Mouse (Mus musculus): ENCODE results near the gene Rgr.

DNA sequence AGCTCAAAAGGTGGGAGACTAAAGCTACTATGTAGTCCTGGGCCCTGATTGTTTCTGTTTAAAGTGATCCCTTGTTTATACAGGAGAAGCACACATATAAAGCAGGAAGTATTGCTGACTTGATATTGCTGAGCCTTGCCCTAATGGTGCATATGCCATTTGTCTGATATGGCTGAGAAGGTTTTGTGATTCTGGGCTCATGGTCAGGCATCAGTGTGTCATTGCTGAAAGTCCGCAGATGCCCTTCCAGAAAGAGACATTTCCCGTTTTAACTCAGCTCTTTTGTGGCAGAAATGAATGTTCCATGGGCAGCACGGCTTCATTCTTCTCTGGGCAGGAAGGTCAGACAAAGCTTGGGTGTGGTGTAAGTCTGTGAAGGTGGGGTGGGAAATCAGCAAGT is 63.1 kb downstream of the Rgr start:
- no peak for TF ChIP-seq CTCF (IDR thresholded peaks at IDR 0.05; ENCODE audit: low read depth)
- no peak for TF ChIP-seq EP300 (IDR thresholded peaks at IDR 0.05; ENCODE audit: low read depth)
